Mouse (Mus musculus): Measurements from ENCODE around the gene Gm26602. TPM values are rescaled to one million over a fixed set of nuclear protein-coding genes. Genes with fewer than 3 reads are reported as not detected.

Gene Gm26602
- polyA plus RNA-seq, 1 experiment from 2014 or later = 35.1 TPM

Small RNA genes lying within 50 kb of the gene (microRNA-seq; reads per million reads assigned to microRNA genes)
- 0.73 reads per million for gene Mir6910

Other genes starting within 250 kb of the Gm26602 start
- 0.99 and 1.0 TPM in 2 replicates for gene Madcam1, start 246.3 kb upstream of the Gm26602 start, polyA plus RNA-seq (2016; fragmentation: Nextera tagmentation; extraction: Ambion mirVana)
- gene Tpgs1, start 241.5 kb upstream of the Gm26602 start, polyA plus RNA-seq (2016; fragmentation: Nextera tagmentation; extraction: Ambion mirVana) = 61.0 and 62.5 TPM in 2 replicates
- gene Cdc34, start 228.7 kb upstream of the Gm26602 start, polyA plus RNA-seq (2016; fragmentation: Nextera tagmentation; extraction: Ambion mirVana) = 129 and 141 TPM in 2 replicates
- 1.1 and 1.6 TPM in 2 replicates for gene Gzmm, start 221.8 kb upstream of the Gm26602 start, polyA plus RNA-seq (2016; fragmentation: Nextera tagmentation; extraction: Ambion mirVana)
- gene Bsg, start 206.4 kb upstream of the Gm26602 start, polyA plus RNA-seq (2016; fragmentation: Nextera tagmentation; extraction: Ambion mirVana) = 474 and 500 TPM in 2 replicates
- 0.11 and 0.18 TPM in 2 replicates for gene Hcn2, start 194.2 kb upstream of the Gm26602 start, polyA plus RNA-seq (2016; fragmentation: Nextera tagmentation; extraction: Ambion mirVana)
- gene Polrmt, start 164.3 kb upstream of the Gm26602 start, polyA plus RNA-seq (2016; fragmentation: Nextera tagmentation; extraction: Ambion mirVana) = 43.7 and 47.6 TPM in 2 replicates
- 0.47 and 0.68 TPM in 2 replicates for gene Fgf22, start 155.8 kb upstream of the Gm26602 start, polyA plus RNA-seq (2016; fragmentation: Nextera tagmentation; extraction: Ambion mirVana)
- gene Rnf126, start 143.9 kb upstream of the Gm26602 start, polyA plus RNA-seq (2016; fragmentation: Nextera tagmentation; extraction: Ambion mirVana) = 96.8 and 103 TPM in 2 replicates
- gene Fstl3, start 133.6 kb upstream of the Gm26602 start, polyA plus RNA-seq (2016; fragmentation: Nextera tagmentation; extraction: Ambion mirVana) = 0.55 and 1.0 TPM in 2 replicates
- gene Prss57, start 119.9 kb upstream of the Gm26602 start, polyA plus RNA-seq (2016; fragmentation: Nextera tagmentation; extraction: Ambion mirVana) = 0.09 TPM in 1 of 2 replicates, not detected in the other
- 184 and 194 TPM in 2 replicates for gene Palm, start 117.3 kb upstream of the Gm26602 start, polyA plus RNA-seq (2016; fragmentation: Nextera tagmentation; extraction: Ambion mirVana)
- gene Misp, start 89.9 kb upstream of the Gm26602 start, polyA plus RNA-seq (2016; fragmentation: Nextera tagmentation; extraction: Ambion mirVana) = 0.81 and 1.1 TPM in 2 replicates
- 223 TPM in 2 replicates for gene Ptbp1, start 56.4 kb upstream of the Gm26602 start, polyA plus RNA-seq (2016; fragmentation: Nextera tagmentation; extraction: Ambion mirVana)
- gene Prtn3, start 36.4 kb upstream of the Gm26602 start, polyA plus RNA-seq (2016; fragmentation: Nextera tagmentation; extraction: Ambion mirVana) = 14.8 and 16.2 TPM in 2 replicates
- 223 and 250 TPM in 2 replicates for gene Plppr3, start 36.2 kb upstream of the Gm26602 start, polyA plus RNA-seq (2016; fragmentation: Nextera tagmentation; extraction: Ambion mirVana)
- gene Elane, start 24.6 kb upstream of the Gm26602 start, polyA plus RNA-seq (2016; fragmentation: Nextera tagmentation; extraction: Ambion mirVana) = not detected in 2 replicates
- gene Cfd, start 20.0 kb upstream of the Gm26602 start, polyA plus RNA-seq (2016; fragmentation: Nextera tagmentation; extraction: Ambion mirVana) = not detected in 2 replicates
- gene Med16, start 1.9 kb upstream of the Gm26602 start, polyA plus RNA-seq (2016; fragmentation: Nextera tagmentation; extraction: Ambion mirVana) = 59.9 and 62.3 TPM in 2 replicates
- 0.96 and 1.1 TPM in 2 replicates for gene Kiss1r, start 6.1 kb downstream of the Gm26602 start, polyA plus RNA-seq (2016; fragmentation: Nextera tagmentation; extraction: Ambion mirVana)
- gene R3hdm4, start 10.4 kb downstream of the Gm26602 start, polyA plus RNA-seq (2016; fragmentation: Nextera tagmentation; extraction: Ambion mirVana) = 162 and 173 TPM in 2 replicates
- 4.5 and 4.7 TPM in 2 replicates for gene Arid3a, start 16.2 kb downstream of the Gm26602 start, polyA plus RNA-seq (2016; fragmentation: Nextera tagmentation; extraction: Ambion mirVana)
- gene Wdr18, start 49.3 kb downstream of the Gm26602 start, polyA plus RNA-seq (2016; fragmentation: Nextera tagmentation; extraction: Ambion mirVana) = 94.4 and 96.0 TPM in 2 replicates
- gene Grin3b, start 59.9 kb downstream of the Gm26602 start, polyA plus RNA-seq (2016; fragmentation: Nextera tagmentation; extraction: Ambion mirVana) = 0.46 TPM in 2 replicates
- 14.7 and 19.2 TPM in 2 replicates for gene Tmem259, start 73.5 kb downstream of the Gm26602 start, polyA plus RNA-seq (2016; fragmentation: Nextera tagmentation; extraction: Ambion mirVana)
- 85.5 and 115 TPM in 2 replicates for gene Cnn2, start 77.7 kb downstream of the Gm26602 start, polyA plus RNA-seq (2016; fragmentation: Nextera tagmentation; extraction: Ambion mirVana)
- 5.8 and 5.9 TPM in 2 replicates for gene Abca7, start 85.6 kb downstream of the Gm26602 start, polyA plus RNA-seq (2016; fragmentation: Nextera tagmentation; extraction: Ambion mirVana)
- gene Arhgap45, start 105.8 kb downstream of the Gm26602 start, polyA plus RNA-seq (2016; fragmentation: Nextera tagmentation; extraction: Ambion mirVana) = 3.4 and 3.6 TPM in 2 replicates
- gene Polr2e, start 128.9 kb downstream of the Gm26602 start, polyA plus RNA-seq (2016; fragmentation: Nextera tagmentation; extraction: Ambion mirVana) = 183 and 184 TPM in 2 replicates
- 434 and 458 TPM in 2 replicates for gene Gpx4, start 136.3 kb downstream of the Gm26602 start, polyA plus RNA-seq (2016; fragmentation: Nextera tagmentation; extraction: Ambion mirVana)
- gene Sbno2, start 194.7 kb downstream of the Gm26602 start, polyA plus RNA-seq (2016; fragmentation: Nextera tagmentation; extraction: Ambion mirVana) = 14.8 and 16.4 TPM in 2 replicates
- gene Stk11, start 204.9 kb downstream of the Gm26602 start, polyA plus RNA-seq (2016; fragmentation: Nextera tagmentation; extraction: Ambion mirVana) = 20.8 and 23.2 TPM in 2 replicates
- gene Atp5d, start 227.8 kb downstream of the Gm26602 start, polyA plus RNA-seq (2016; fragmentation: Nextera tagmentation; extraction: Ambion mirVana) = 405 and 428 TPM in 2 replicates
- 13.2 and 13.8 TPM in 2 replicates for gene Cbarp, start 230.0 kb downstream of the Gm26602 start, polyA plus RNA-seq (2016; fragmentation: Nextera tagmentation; extraction: Ambion mirVana)
- 45.0 and 50.3 TPM in 2 replicates for gene Midn, start 237.4 kb downstream of the Gm26602 start, polyA plus RNA-seq (2016; fragmentation: Nextera tagmentation; extraction: Ambion mirVana)